Mouse (Mus musculus): Measurements from ENCODE around the gene Cd320. TPM values are rescaled to one million over a fixed set of nuclear protein-coding genes. Genes with fewer than 3 reads are reported as not detected.

Cd320 gene
- polyA plus RNA-seq, 2 experiments: 6.7 to 16.1 TPM

DNA sequence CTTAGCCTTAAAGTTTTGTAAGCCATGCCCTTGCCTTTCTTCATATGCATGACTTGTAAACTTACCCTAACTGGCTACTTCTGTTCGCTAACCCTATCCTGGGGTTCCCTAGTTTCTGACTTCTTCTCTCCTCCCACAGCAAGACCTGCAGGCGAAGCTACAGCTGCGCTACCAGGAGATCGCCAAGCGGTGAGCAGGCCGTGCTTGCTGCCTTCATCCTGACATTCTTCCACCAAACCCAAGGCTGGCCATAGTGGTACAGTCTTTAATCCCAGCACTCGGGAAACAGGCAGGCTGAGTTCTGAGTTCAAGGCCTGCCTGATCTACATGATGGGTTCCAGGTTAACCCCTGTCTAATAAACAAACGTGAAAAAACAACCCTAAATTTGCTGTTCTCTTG lies 17.4 kb upstream of the Cd320 start:
- 76% methylated on average over 8 of the region's 8 CpGs for WGBS (ENCODE audit: insufficient replicate concordance)
- Histone ChIP-seq H3K27me3 (ENCODE audit: control insufficient read depth, insufficient read depth, low read length) (no peaks in the 10 kb centered on the region), H3K36me3 (replicated peaks; ENCODE audit: control insufficient read depth, insufficient read depth, low read depth) (peaks cover 30% of the 10 kb centered on the region), H3K4me3 (ENCODE audit: insufficient read depth in 1 of 2, low read depth in 2 of 2, low read length in 2 of 2) (peak overlapping the region; percentile 15 to 72), H3K27ac (no peak overlapping the region), H3K9ac (replicated peaks) (peak overlapping the region; percentile 90), H3K4me1 (replicated peaks; ENCODE audit: control insufficient read depth in 2 of 2, insufficient read depth in 2 of 2, low read length in 1 of 2) (peaks cover 7 to 19% of the 10 kb centered on the region in 2 experiments), H3K4me2 (ENCODE audit: low read depth) (peak overlapping the region; percentile 90), H3K9me3 (ENCODE audit: control insufficient read depth, low read length) (no peaks in the 10 kb centered on the region)
- ATAC-seq (ENCODE audit: insufficient read depth) (no peak), DNase-seq (ENCODE audit: low read depth in 3 of 3, low spot score in 3 of 3) (no peak)
- no peak for TF ChIP-seq CTCF (IDR thresholded peaks at IDR 0.05; ENCODE audit: low read depth)
- TF ChIP-seq EP300 (IDR thresholded peaks at IDR 0.05; ENCODE audit: low read depth): no peak

- TF ChIP-seq EP300 (IDR thresholded peaks at IDR 0.05; ENCODE audit: low read depth) (no peak), CTCF (IDR thresholded peaks at IDR 0.05; ENCODE audit: low read depth) (peak; percentile 92)
- H3K4me1 ChIP-seq (replicated peaks; ENCODE audit: control insufficient read depth in 2 of 2, insufficient read depth in 2 of 2, low read length in 1 of 2): peaks cover 7 to 19% of the 10 kb centered on the region in 2 experiments
- H3K4me3 ChIP-seq (ENCODE audit: insufficient read depth in 1 of 2, low read depth in 2 of 2, low read length in 2 of 2): no peak overlapping the region
- no peak overlapping the region for H3K4me2 ChIP-seq (ENCODE audit: low read depth)
- no peak overlapping the region for H3K9ac ChIP-seq (replicated peaks)
- peak; percentile 59 to 68 (median 65) for DNase-seq (ENCODE audit: low read depth in 3 of 3, low spot score in 3 of 3)
- H3K36me3 ChIP-seq (replicated peaks; ENCODE audit: control insufficient read depth, insufficient read depth, low read depth): peaks cover 29% of the 10 kb centered on the region
- ATAC-seq (ENCODE audit: insufficient read depth): no peak
- no peak overlapping the region for H3K27ac ChIP-seq
- no peaks in the 10 kb centered on the region for H3K9me3 ChIP-seq (ENCODE audit: control insufficient read depth, low read length)
- WGBS (ENCODE audit: insufficient replicate concordance): 4% methylated on average over 3 of the region's 3 CpGs
- H3K27me3 ChIP-seq (ENCODE audit: control insufficient read depth, insufficient read depth, low read length): no peaks in the 10 kb centered on the region
Observed at GRCm38 (mm10) chr17:33826850-33827249, 16.0 kb upstream of the Cd320 start.

DNA sequence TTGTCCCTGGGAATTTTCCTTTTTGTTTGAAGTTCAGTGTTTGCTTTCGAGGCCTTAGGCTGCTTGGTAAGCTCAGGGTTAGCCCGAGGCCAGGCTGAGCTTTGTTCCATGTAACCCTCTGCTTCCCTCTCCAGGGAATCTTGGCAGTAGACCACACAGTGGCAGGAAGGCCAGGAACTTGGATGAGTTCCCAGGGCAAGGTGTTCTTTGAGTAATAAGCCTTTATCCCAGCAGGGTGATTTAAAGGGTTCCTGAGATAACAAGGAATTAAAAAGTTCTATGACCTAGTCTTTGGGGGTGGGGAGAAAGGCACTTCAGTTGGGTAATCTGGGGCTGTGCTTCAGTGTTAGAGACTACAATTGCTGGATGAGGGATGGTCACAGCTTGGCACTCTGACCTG lies 14.0 kb upstream of the Cd320 start:
- WGBS (ENCODE audit: insufficient replicate concordance): 73% methylated on average over 2 of the region's 2 CpGs
- Histone ChIP-seq H3K27ac (no peak overlapping the region), H3K9me3 (ENCODE audit: control insufficient read depth, low read length) (no peaks in the 10 kb centered on the region), H3K4me3 (ENCODE audit: insufficient read depth in 1 of 2, low read depth in 2 of 2, low read length in 2 of 2) (no peak overlapping the region), H3K36me3 (replicated peaks; ENCODE audit: control insufficient read depth, insufficient read depth, low read depth) (peaks cover 22% of the 10 kb centered on the region), H3K9ac (replicated peaks) (no peak overlapping the region), H3K27me3 (ENCODE audit: control insufficient read depth, insufficient read depth, low read length) (no peaks in the 10 kb centered on the region), H3K4me1 (replicated peaks; ENCODE audit: control insufficient read depth in 2 of 2, insufficient read depth in 2 of 2, low read length in 1 of 2) (peaks cover 7 to 12% of the 10 kb centered on the region in 2 experiments), H3K4me2 (ENCODE audit: low read depth) (no peak overlapping the region)
- TF ChIP-seq EP300 (IDR thresholded peaks at IDR 0.05; ENCODE audit: low read depth) (no peak), CTCF (IDR thresholded peaks at IDR 0.05; ENCODE audit: low read depth) (no peak)
- ATAC-seq (ENCODE audit: insufficient read depth): no peak
- DNase-seq (ENCODE audit: low read depth in 3 of 3, low spot score in 3 of 3): no peak

DNA sequence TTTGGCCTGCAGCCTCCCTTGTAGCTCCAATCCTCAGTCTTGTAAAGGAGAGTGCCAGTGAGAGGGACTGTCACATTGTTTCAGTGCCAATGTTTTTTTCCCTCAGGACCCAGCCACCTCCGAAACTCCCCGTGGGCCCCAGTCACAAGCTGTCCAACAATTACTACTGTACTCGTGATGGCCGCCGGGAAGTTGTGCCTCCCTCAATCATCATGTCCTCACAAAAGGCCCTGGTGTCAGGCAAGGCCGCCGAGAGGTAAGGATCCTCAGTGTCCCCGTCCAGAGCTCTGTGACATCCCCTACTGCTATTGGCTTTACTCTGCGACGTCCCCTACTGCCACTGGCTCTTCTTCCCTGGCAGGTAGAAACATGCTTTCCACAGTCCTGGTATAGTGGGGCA lies 13.3 kb upstream of the Cd320 start:
- Histone ChIP-seq H3K4me1 (replicated peaks; ENCODE audit: control insufficient read depth in 2 of 2, insufficient read depth in 2 of 2, low read length in 1 of 2) (peaks cover 7 to 12% of the 10 kb centered on the region in 2 experiments), H3K27me3 (ENCODE audit: control insufficient read depth, insufficient read depth, low read length) (no peaks in the 10 kb centered on the region), H3K36me3 (replicated peaks; ENCODE audit: control insufficient read depth, insufficient read depth, low read depth) (peaks cover 23% of the 10 kb centered on the region), H3K27ac (no peak overlapping the region), H3K4me2 (ENCODE audit: low read depth) (no peak overlapping the region), H3K4me3 (ENCODE audit: insufficient read depth in 1 of 2, low read depth in 2 of 2, low read length in 2 of 2) (no peak overlapping the region), H3K9ac (replicated peaks) (no peak overlapping the region), H3K9me3 (ENCODE audit: control insufficient read depth, low read length) (no peaks in the 10 kb centered on the region)
- TF ChIP-seq EP300 (IDR thresholded peaks at IDR 0.05; ENCODE audit: low read depth): no peak
- no peak for TF ChIP-seq CTCF (IDR thresholded peaks at IDR 0.05; ENCODE audit: low read depth)
- no peak for ATAC-seq (ENCODE audit: insufficient read depth)
- 87% methylated on average over 10 of the region's 10 CpGs for WGBS (ENCODE audit: insufficient replicate concordance)
- DNase-seq (ENCODE audit: low read depth in 3 of 3, low spot score in 3 of 3): no peak

DNA sequence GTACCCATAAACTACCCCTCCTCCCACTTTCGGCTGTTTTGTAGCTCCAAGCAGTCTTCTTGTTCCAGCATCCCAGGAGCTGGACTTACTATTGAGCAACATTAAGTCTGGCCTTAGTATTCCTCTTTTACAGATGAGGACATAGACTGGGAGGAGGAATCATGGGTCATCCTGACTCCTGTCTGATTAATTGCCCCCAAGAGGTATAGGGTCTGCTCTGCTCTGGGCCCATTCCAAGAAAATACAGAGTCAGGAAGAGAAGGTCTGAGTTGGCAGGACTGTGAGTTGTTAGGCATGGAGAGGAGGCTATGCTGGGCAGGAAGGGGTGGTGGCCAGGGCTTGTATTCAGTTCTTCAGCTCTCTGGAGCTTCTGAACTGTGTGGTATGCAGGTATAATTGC lies 1.3 kb downstream of the Cd320 start:
- 68% methylated on average over 1 of the region's 1 CpGs for WGBS (ENCODE audit: insufficient replicate concordance)
- Histone ChIP-seq H3K4me2 (ENCODE audit: low read depth) (peak overlapping the region; percentile 93; the same call in 1 of the 2 replicates), H3K27ac (no peak overlapping the region), H3K9me3 (ENCODE audit: control insufficient read depth, low read length) (no peaks in the 10 kb centered on the region), H3K36me3 (replicated peaks; ENCODE audit: control insufficient read depth, insufficient read depth, low read depth) (no peaks in the 10 kb centered on the region), H3K4me1 (replicated peaks; ENCODE audit: control insufficient read depth in 2 of 2, insufficient read depth in 2 of 2, low read length in 1 of 2) (peaks cover 4 to 8% of the 10 kb centered on the region in 2 experiments), H3K9ac (replicated peaks) (no peak overlapping the region), H3K4me3 (ENCODE audit: insufficient read depth in 1 of 2, low read depth in 2 of 2, low read length in 2 of 2) (no peak overlapping the region; a peak in 1 of 4 replicates), H3K27me3 (ENCODE audit: control insufficient read depth, insufficient read depth, low read length) (no peaks in the 10 kb centered on the region)
- TF ChIP-seq EP300 (IDR thresholded peaks at IDR 0.05; ENCODE audit: low read depth) (no peak), CTCF (IDR thresholded peaks at IDR 0.05; ENCODE audit: low read depth) (no peak)
- ATAC-seq (ENCODE audit: insufficient read depth) (no peak), DNase-seq (ENCODE audit: low read depth in 3 of 3, low spot score in 3 of 3) (no peak)
